Mouse (Mus musculus) adrenal gland, adult 8-10 months (tissue): Measurements from ENCODE around the gene Lrfn3. TPM values are rescaled to one million over a fixed set of nuclear protein-coding genes. Genes with fewer than 3 reads are reported as not detected.

Source experiments
- DNase-seq: peaks from one replicate; pipeline ENCODE4 v3.0.0; 2022
- total RNA-seq, 4 experiments: library from RNA; stranded (reverse); gene quantifications; 2 replicates each; pipeline ENCODE4 v1.2.4; 2022

Lrfn3 gene
- total RNA-seq, 4 experiments from 2014 or later = 11.5 to 15.8 (median 12.7) TPM

- no peak for DNase-seq
These were observed 23.0 kb downstream of the Lrfn3 start for GRCm38 (mm10) chr7:30339432-30340109.

GRCm38 (mm10) chr7:30336384-30336783 is 26.2 kb downstream of the Lrfn3 start:
- peak; percentile 50 for DNase-seq

GRCm38 (mm10) chr7:30335688-30336087 is 26.9 kb downstream of the Lrfn3 start:
- no peak for DNase-seq

GRCm38 (mm10) chr7:30334563-30334962 is 28.0 kb downstream of the Lrfn3 start:
- DNase-seq = no peak

- peak; percentile 80 for DNase-seq
These were observed 29.1 kb downstream of the Lrfn3 start for GRCm38 (mm10) chr7:30333436-30333835.

GRCm38 (mm10) chr7:30332622-30333259 is 29.8 kb downstream of the Lrfn3 start:
- DNase-seq = no peak

GRCm38 (mm10) chr7:30331887-30332286 is 30.7 kb downstream of the Lrfn3 start:
- DNase-seq = peak; percentile 61

GRCm38 (mm10) chr7:30328379-30328778 is 34.2 kb downstream of the Lrfn3 start:
- no peak for DNase-seq

GRCm38 (mm10) chr7:30327140-30327539 is 35.4 kb downstream of the Lrfn3 start:
- no peak for DNase-seq

- no peak for DNase-seq
These were observed 36.1 kb downstream of the Lrfn3 start for GRCm38 (mm10) chr7:30326427-30326826.

GRCm38 (mm10) chr7:30325364-30325763 is 37.2 kb downstream of the Lrfn3 start:
- no peak for DNase-seq

GRCm38 (mm10) chr7:30324300-30324944 is 38.1 kb downstream of the Lrfn3 start:
- no peak for DNase-seq

- no peak for DNase-seq
These were observed 38.8 kb downstream of the Lrfn3 start, which contains the start of gene Sdhaf1 for GRCm38 (mm10) chr7:30323795-30324194. Gene Sdhaf1, minus strand, starts transcription at chr7:30323895.

- no peak for DNase-seq
These were observed 39.7 kb downstream of the Lrfn3 start for GRCm38 (mm10) chr7:30322865-30323264.

GRCm38 (mm10) chr7:30322285-30322667 is 40.3 kb downstream of the Lrfn3 start:
- DNase-seq = peak; percentile 98

GRCm38 (mm10) chr7:30321539-30322284 is 40.9 kb downstream of the Lrfn3 start, which contains the start of gene E130208F15Rik:
Gene E130208F15Rik, plus strand, starts transcription at chr7:30321740.
- peak; percentile 75 for DNase-seq

GRCm38 (mm10) chr7:30320946-30321345 is 41.6 kb downstream of the Lrfn3 start:
- no peak for DNase-seq

GRCm38 (mm10) chr7:30318142-30318541 is 44.4 kb downstream of the Lrfn3 start:
- DNase-seq = no peak

GRCm38 (mm10) chr7:30315559-30316529 is 46.7 kb downstream of the Lrfn3 start:
- DNase-seq = no peak

- DNase-seq = no peak
These were observed 47.8 kb downstream of the Lrfn3 start, which contains the start of gene Syne4 for GRCm38 (mm10) chr7:30314721-30315155. Gene Syne4, plus strand, starts transcription at chr7:30314807.

GRCm38 (mm10) chr7:30313666-30314320 is 48.8 kb downstream of the Lrfn3 start:
- DNase-seq = no peak
